Mouse (Mus musculus): ENCODE measurements at regions not wholly inside any gene's neighbourhood (a gene's known extent, or its start where the extent isn't known, plus 50 kb on each side); places are given as distances from the start of the nearest gene placed in this dataset.

DNA sequence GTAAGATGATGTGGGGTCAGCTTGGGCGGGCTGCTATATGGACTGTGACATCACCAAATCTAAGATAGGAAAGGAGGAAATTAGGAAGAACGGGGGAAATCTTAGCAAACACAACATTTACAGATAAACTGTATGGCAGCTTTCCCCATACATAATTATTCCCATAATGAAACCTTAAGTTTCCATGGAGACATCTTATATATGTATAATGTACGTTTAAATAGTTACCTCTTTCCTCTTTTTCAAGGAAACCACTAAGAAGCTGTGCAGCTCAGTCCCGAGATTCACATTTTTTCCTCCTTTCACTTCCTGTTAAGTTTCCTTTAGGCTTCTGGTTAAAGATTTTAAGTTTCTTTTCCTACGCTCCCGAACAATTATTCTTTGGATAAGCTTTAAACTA is 175.1 kb upstream of the Thbs1 start:
- no peak overlapping the region for H3K4me3 ChIP-seq (ENCODE audit: insufficient read depth, low read depth, low read length)
- no peaks in the 10 kb centered on the region for H3K36me3 ChIP-seq (ENCODE audit: control insufficient read depth, insufficient read depth, low read length)
- no peaks in the 10 kb centered on the region for H3K27me3 ChIP-seq (replicated peaks; ENCODE audit: control insufficient read depth, insufficient read depth, low read length)
- TF ChIP-seq POLR2A (IDR thresholded peaks at IDR 0.05; ENCODE audit: low read depth, low read length) (no peak), CTCF (conservative IDR thresholded peaks at IDR 0.05; ENCODE audit: insufficient read depth, insufficient read length, low read depth, low read length) (no peak)
- H3K4me1 ChIP-seq (ENCODE audit: control insufficient read depth, insufficient read depth, low read length) = no peaks in the 10 kb centered on the region
- DNase-seq = no peak
- H3K27ac ChIP-seq (ENCODE audit: insufficient read depth, low read depth, low read length) = no peak overlapping the region
- WGBS = 75% methylated on average over 6 of the region's 6 CpGs

GRCm38 (mm10) chr2:117938283-117939049 is 173.2 kb upstream of the Thbs1 start:
- 79% methylated on average over 12 of the region's 12 CpGs for WGBS
- DNase-seq = no peak
- no peaks in the 10 kb centered on the region for H3K36me3 ChIP-seq (ENCODE audit: control insufficient read depth, insufficient read depth, low read length)
- no peaks in the 10 kb centered on the region for H3K27me3 ChIP-seq (replicated peaks; ENCODE audit: control insufficient read depth, insufficient read depth, low read length)
- no peak overlapping the region for H3K4me3 ChIP-seq (ENCODE audit: insufficient read depth, low read depth, low read length)
- no peaks in the 10 kb centered on the region for H3K4me1 ChIP-seq (ENCODE audit: control insufficient read depth, insufficient read depth, low read length)
- TF ChIP-seq CTCF (conservative IDR thresholded peaks at IDR 0.05; ENCODE audit: insufficient read depth, insufficient read length, low read depth, low read length) = no peak
- no peak for TF ChIP-seq POLR2A (IDR thresholded peaks at IDR 0.05; ENCODE audit: low read depth, low read length)
- no peak overlapping the region for H3K27ac ChIP-seq (ENCODE audit: insufficient read depth, low read depth, low read length)

- Histone ChIP-seq H3K4me1 (ENCODE audit: control insufficient read depth, insufficient read depth, low read length) (no peaks in the 10 kb centered on the region), H3K27me3 (replicated peaks; ENCODE audit: control insufficient read depth, insufficient read depth, low read length) (no peaks in the 10 kb centered on the region), H3K4me3 (ENCODE audit: insufficient read depth, low read depth, low read length) (no peak overlapping the region), H3K36me3 (ENCODE audit: control insufficient read depth, insufficient read depth, low read length) (no peaks in the 10 kb centered on the region), H3K27ac (ENCODE audit: insufficient read depth, low read depth, low read length) (no peak overlapping the region)
- 18% methylated on average over 6 of the region's 6 CpGs for WGBS
- no peak for TF ChIP-seq POLR2A (IDR thresholded peaks at IDR 0.05; ENCODE audit: low read depth, low read length)
- no peak for TF ChIP-seq CTCF (conservative IDR thresholded peaks at IDR 0.05; ENCODE audit: insufficient read depth, insufficient read length, low read depth, low read length)
- no peak for DNase-seq
Measured at GRCm38 (mm10) chr2:117941517-117942096, 170.1 kb upstream of the Thbs1 start.

DNA sequence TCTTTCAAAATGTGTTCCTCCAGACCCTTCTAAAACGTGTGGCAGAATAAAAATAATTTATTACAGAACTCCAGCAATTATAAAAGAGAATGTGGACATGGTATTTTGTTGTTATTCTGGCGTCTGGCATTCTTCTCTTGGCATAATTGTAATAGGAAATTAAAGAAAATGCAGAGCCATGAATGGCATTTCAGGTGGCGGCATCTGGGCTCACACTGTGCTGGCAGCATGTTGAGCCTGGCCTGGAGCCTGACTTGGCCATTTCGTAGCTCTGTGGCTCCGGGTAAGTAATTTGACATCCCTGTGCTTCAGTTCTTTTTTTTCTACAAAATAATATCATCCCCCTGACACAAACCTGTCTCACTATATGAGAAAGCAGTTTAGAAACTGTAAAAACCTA is 168.0 kb upstream of the Thbs1 start:
- Histone ChIP-seq H3K36me3 (ENCODE audit: control insufficient read depth, insufficient read depth, low read length) (no peaks in the 10 kb centered on the region), H3K4me1 (ENCODE audit: control insufficient read depth, insufficient read depth, low read length) (no peaks in the 10 kb centered on the region), H3K27ac (ENCODE audit: insufficient read depth, low read depth, low read length) (no peak overlapping the region), H3K27me3 (replicated peaks; ENCODE audit: control insufficient read depth, insufficient read depth, low read length) (no peaks in the 10 kb centered on the region), H3K4me3 (ENCODE audit: insufficient read depth, low read depth, low read length) (no peak overlapping the region)
- TF ChIP-seq CTCF (conservative IDR thresholded peaks at IDR 0.05; ENCODE audit: insufficient read depth, insufficient read length, low read depth, low read length) (no peak), POLR2A (IDR thresholded peaks at IDR 0.05; ENCODE audit: low read depth, low read length) (no peak)
- 72% methylated on average over 5 of the region's 5 CpGs for WGBS
- DNase-seq = no peak

DNA sequence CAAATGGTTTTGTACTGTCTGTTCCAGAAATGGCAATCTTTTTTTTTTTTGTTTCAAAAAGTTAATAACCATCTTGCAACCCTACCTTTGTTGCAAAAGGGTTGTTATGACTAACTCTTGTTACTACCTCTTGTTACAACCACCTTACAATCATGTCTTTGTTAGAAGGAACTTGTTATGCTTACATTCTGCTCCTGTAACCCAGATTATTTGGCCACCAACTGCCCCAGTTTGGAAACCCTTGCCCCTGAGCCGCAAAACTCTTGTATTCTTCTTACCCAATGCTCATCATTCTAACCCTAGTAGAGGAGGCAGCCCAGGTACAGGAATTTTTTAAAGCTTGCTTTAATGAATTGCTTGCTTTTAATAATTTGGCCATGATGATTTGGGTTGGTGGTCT is 167.4 kb upstream of the Thbs1 start:
- H3K4me3 ChIP-seq (ENCODE audit: insufficient read depth, low read depth, low read length) = no peak overlapping the region
- whole genome bisulfite sequencing = 98% methylated on average over 1 of the region's 1 CpGs
- DNase-seq = no peak
- TF ChIP-seq CTCF (conservative IDR thresholded peaks at IDR 0.05; ENCODE audit: insufficient read depth, insufficient read length, low read depth, low read length) (no peak), POLR2A (IDR thresholded peaks at IDR 0.05; ENCODE audit: low read depth, low read length) (no peak)
- H3K27me3 ChIP-seq (replicated peaks; ENCODE audit: control insufficient read depth, insufficient read depth, low read length) = no peaks in the 10 kb centered on the region
- H3K4me1 ChIP-seq (ENCODE audit: control insufficient read depth, insufficient read depth, low read length) = no peaks in the 10 kb centered on the region
- no peak overlapping the region for H3K27ac ChIP-seq (ENCODE audit: insufficient read depth, low read depth, low read length)
- H3K36me3 ChIP-seq (ENCODE audit: control insufficient read depth, insufficient read depth, low read length) = no peaks in the 10 kb centered on the region

- DNase-seq = no peak
- Histone ChIP-seq H3K27me3 (replicated peaks; ENCODE audit: control insufficient read depth, insufficient read depth, low read length) (no peaks in the 10 kb centered on the region), H3K4me1 (ENCODE audit: control insufficient read depth, insufficient read depth, low read length) (no peaks in the 10 kb centered on the region), H3K36me3 (ENCODE audit: control insufficient read depth, insufficient read depth, low read length) (no peaks in the 10 kb centered on the region), H3K4me3 (ENCODE audit: insufficient read depth, low read depth, low read length) (no peak overlapping the region), H3K27ac (ENCODE audit: insufficient read depth, low read depth, low read length) (no peak overlapping the region)
- TF ChIP-seq POLR2A (IDR thresholded peaks at IDR 0.05; ENCODE audit: low read depth, low read length) = no peak
- no peak for TF ChIP-seq CTCF (conservative IDR thresholded peaks at IDR 0.05; ENCODE audit: insufficient read depth, insufficient read length, low read depth, low read length)
- WGBS = 76% methylated on average over 2 of the region's 2 CpGs
Measured at GRCm38 (mm10) chr2:117944942-117945341, 166.7 kb upstream of the Thbs1 start.

GRCm38 (mm10) chr2:117950431-117951336 is 161.0 kb upstream of the Thbs1 start:
- Histone ChIP-seq H3K27ac (ENCODE audit: insufficient read depth, low read depth, low read length) (no peak overlapping the region), H3K36me3 (ENCODE audit: control insufficient read depth, insufficient read depth, low read length) (no peaks in the 10 kb centered on the region), H3K4me1 (ENCODE audit: control insufficient read depth, insufficient read depth, low read length) (no peaks in the 10 kb centered on the region), H3K27me3 (replicated peaks; ENCODE audit: control insufficient read depth, insufficient read depth, low read length) (no peaks in the 10 kb centered on the region), H3K4me3 (ENCODE audit: insufficient read depth, low read depth, low read length) (no peak overlapping the region)
- TF ChIP-seq POLR2A (IDR thresholded peaks at IDR 0.05; ENCODE audit: low read depth, low read length) = no peak
- TF ChIP-seq CTCF (conservative IDR thresholded peaks at IDR 0.05; ENCODE audit: insufficient read depth, insufficient read length, low read depth, low read length) = no peak
- WGBS = 71% methylated on average over 5 of the region's 5 CpGs
- DNase-seq = no peak

Measured in kidney, adult 2 months (tissue).